Mouse (Mus musculus) liver, postnatal 0 days (tissue): Measurements from ENCODE around the gene Tbc1d15.

Experiments used
- CTCF ChIP-seq: sonication (generic); IDR thresholded peaks from 2 replicates; pipeline ENCODE4 v1.5.1; 2016; ENCODE audit warnings: antibody characterized with exemption, low read depth
- EP300 ChIP-seq: IDR thresholded peaks from 2 replicates; pipeline ENCODE4 v1.6.1; 2016; ENCODE audit warnings: antibody characterized with exemption, low read depth, mild to moderate bottlenecking

DNA sequence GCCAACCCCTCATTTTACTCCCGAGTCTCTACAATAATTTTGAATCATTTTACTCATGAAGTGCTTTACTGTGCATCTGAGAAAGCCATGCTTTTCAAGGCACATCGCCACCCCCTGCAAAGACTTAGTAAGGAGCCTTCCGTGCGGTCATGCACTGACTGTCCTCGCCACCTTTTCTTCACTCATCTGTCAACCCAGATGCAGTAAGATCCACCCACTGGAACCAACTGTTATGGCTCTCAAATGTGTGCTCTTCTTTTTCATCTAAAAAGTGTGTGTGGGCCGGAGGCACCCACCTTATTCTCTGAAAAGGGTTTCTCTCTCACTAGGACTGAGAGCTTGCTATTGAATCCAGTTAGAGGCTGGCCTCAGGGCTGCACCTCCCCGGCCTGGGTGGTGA is 42.7 kb upstream of the Tbc1d15 start:
- TF ChIP-seq EP300 (no peak), CTCF (no peak)
